Mouse (Mus musculus): ENCODE measurements at regions not wholly inside any gene's neighbourhood (a gene's known extent, or its start where the extent isn't known, plus 50 kb on each side); places are given as distances from the start of the nearest gene placed in this dataset.
A peak's percentile ranks its signal among the peaks of the same experiment; 100 is the strongest.
"Not testable (repeated sequence)": the region's sequence is repeated elsewhere in the genome, so short reads cannot be mapped to it uniquely, and the experiment has no call there.

DNA sequence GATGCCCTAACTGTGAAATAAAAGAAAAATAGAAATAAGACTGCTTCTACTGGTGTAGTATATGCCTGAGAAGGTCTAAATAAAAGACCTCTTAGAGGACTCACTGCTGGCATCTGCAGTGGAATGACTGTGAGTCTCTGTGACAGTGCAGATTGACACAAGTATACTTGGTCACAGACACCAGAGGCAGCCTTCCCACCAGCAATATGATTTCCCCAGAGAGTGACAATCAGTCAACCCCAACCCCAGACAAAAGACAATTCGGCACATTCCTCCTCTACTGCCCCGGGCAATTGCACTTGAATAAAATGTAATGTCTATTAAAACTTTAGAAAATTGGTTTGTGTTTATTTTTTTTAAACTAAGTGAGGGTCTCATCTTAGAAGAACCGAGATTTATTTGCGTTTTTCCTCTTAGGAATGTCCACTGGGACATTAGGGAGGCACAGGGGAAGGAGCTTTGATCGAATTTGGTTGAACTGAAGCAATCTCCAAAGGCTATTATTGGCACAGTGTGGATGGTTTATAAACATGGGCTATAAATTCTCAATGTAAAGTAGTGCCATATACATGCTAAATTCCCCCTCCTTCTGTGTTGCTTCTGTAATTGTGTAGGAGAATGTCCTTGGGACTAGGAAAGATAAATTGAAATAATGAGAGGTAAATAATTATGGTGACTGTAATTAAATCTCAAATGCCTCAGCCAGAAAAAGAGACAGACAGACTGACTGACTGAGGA is 123.0 kb upstream of the Lnx1 start:
- no peak for DNase-seq

DNA sequence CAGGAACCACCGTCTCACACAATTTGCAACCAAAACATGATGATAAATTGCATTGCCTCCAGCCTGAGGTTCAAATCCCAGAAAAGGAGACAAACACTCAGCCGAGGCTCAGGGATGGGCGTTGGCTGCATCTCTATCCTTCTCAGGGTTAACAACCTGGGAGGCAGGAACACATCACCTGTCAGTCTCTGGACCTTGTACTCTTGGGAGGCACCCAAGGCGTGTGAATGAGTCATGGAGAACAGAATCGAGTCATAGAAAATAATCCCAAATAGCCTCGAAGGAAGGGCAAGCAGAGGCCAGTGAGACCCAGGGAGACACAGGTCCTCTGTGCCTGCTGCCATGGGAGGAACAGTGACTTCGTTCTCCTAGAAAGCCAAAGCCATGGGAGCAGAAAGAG is 121.0 kb upstream of the Lnx1 start:
- DNase-seq = no peak

DNA sequence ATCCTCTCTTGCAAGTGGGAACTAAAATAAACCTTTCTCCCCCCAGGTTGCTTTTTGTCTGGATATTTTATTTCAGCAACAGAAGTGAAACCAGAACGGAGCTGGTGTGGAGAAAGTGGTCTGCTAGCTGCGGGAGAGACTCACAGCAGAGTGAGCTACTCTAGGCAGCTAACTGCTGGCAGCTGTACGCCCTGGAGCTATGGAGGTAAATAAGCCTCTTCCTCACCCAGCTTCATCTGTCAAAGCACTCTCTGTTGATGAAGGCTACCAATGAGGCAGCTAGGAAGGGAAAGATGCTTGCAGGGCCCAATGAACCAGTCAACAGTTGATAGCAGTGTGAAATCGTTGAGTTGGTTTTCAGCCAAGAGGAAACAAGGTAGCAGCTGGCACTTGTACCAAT is 119.3 kb upstream of the Lnx1 start:
- DNase-seq = no peak

DNA sequence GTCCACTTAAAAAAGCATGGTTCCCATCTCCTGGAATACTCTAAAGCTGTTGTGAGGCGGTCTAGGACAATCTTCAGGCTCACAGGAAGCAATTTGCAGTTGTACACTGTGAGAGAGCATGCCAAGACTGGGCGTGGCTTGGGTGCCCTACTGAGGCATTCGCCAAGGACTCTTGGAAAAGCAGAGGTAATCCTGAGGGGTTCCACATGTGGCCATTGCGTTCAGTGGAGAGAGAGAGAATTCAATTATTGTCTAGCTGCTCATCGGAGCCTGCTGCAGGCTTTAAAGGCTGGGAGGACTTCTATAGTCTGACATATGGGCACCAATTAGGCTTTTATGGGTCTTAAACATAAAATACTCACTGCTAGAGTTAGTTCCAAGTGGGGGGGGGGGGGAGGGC is 113.8 kb upstream of the Lnx1 start:
- DNase-seq = peak; percentile 51

DNA sequence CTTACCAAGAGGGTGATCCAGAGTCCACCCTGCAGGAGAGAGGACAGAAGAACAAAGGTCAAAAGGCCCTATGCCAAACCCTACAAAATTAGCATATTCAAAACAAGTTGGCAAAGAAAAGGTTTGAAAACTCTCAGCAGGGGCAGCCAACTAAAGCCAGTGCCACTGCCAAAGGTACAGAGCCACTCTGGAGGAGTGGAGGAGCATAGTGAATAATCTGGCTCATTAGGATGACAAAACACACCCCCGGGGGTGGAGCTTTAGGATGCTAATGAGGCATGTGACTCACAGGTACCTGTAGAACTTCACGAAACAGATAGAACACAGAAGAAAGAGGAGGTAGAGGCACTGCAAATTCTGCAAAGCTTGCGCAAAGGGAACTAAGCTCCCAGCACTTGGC is 110.7 kb upstream of the Lnx1 start:
- no peak for DNase-seq

DNA sequence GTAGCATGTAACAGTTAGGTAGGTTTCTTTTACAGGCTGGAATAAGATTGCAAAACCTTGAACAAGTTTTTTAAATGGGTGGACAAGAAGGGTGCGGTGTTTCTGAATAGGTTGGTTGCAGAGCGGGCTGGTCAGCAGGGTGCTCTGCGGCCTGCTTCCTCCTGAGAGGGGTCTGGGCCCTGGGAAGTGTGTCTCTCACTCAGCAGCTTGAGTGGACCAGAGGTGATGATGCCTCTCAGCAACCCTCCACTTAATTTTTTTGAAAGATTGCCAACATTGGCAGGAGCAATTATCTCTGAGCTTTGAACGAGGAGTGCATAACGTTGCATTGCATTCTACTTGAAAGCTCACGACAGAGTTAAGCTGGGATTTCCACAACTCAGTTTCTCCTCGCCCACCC is 108.3 kb upstream of the Lnx1 start:
- no peak for DNase-seq

DNA sequence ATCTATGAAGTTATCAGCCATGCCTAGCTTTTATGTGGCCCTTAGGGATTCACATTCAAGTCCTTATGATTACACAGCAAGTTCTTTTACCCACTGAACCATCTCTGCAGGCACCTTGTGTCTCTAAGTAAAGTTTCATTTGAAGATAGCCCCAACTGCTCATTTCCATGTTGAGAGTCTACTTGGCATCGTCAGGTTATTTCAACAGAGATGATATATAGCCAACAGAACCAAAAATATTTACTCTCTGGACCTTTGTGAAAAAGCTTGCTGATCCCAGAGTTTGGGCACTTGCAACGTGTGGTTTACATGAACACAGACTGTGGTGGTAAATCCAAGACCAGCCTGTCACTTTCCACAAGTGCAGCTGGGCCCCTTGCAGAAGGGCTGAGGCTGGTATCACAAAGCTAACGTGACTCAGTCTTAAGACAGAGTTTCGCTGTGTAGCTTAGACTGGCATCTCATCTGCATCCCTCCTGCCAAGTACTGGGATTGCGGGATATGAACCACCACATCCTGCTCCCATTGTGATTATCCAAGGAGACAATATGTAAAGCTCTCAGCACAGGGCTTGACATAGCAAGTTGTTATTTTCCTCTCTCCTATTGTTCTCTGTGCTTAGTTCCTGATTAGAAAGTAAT is 105.0 kb upstream of the Lnx1 start:
- DNase-seq = no peak

DNA sequence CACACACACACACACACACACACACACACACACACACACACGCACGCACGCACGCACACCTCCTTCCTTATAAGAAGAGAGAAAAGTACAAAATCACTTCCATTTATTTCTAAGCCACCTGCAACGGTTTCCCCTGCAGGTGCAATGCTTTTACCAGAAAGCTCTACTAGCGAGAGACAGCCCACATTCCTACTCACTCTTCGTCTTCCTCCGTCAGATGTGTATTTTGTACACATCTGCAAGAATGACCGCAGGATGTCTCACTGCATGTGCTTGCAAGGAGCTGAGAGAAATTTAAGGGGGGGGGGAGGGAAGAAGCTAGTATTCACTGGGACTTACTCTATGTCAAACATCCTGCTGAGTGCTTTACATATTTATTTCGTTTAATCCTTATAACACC is 99.2 kb upstream of the Lnx1 start:
- DNase-seq = no peak

DNA sequence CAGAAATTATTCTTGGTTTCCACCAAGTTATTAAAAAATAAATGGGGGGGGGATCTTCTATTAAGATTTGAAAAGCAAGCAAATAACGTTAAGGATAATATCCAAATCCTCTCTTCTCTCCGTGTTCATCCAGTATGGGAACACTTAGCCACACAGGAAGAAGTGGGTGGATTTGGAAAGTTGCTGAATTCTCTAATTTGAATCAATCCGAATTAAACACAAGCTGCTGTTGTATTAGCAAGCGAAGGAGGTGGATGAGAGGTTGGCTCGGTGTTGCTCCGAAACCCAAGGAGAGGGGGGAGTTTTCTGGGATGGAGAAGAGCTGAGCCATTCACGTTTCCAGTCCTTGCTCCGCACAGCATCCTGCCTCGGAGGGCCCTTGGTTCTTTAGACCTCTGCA is 97.6 kb upstream of the Lnx1 start:
- no peak for DNase-seq

DNA sequence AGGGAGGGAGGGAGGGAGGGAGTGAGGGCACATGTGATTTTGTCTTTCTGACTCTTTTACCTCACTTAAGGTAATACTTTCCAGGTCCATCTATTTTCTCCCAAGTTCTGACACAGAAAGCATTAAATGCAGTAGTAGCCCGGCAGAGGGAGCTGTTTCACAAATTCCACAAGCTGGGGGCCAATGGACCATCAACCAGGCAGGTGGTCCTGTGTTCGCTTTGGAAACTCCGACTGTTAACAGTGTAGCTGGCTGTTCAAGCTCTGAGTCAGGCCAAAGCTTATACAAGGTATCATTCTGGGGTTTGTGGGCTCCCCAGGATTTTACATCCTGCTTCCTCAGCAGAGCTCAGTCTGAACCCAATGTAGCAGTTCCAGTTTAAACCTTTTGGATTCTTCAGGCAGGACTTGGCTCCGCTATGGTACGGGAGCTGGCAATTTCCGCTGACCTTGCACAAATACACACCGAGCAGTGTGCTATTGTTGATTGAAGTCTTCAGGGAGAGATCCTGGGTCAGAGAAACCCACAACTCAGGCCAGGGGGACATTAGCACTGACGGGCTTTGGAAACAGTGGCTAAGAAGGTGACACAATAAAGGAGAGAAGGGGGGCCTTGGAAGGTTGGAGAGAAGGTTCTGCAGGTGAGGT is 93.8 kb upstream of the Lnx1 start:
- DNase-seq = peak; percentile 83

DNA sequence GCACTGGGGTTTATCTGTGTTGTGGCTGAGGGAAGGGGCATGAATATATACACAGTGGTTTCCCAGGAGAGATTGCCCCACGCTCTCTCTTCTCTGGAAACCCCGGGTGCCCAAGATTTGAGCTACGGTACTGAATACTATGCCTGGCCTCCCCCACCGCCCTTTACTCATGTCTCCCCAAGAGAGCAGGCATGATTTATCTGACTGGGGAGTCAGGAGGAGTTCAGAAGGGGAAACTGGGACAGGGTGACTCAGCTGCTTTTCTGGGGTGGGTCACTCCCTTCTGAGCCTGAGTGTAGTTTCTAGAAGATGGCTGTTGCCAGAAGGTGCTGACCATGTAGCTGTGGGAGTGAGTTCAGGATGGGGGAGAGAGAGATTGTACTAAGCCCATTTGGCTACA is 92.0 kb upstream of the Lnx1 start:
- DNase-seq = no peak

DNA sequence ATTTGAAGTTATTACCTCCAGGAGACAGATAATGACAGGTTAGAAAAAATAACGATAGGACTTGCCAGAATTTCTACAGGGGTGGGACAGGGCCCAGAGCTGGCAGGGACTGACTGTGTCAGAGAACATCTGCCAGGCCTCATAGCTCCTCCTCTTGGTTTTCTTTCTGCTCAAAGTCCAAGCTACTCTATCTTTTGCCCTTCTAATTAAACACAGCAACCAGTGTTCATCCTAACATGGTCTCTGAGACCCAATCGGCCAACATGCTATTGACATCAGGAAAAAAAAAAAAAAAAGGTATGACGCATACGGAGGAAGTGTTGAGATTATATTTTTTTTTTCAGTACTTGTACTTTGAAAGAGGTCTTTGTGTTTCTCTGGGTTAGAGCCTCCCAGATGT is 90.7 kb upstream of the Lnx1 start:
- DNase-seq = no peak

DNA sequence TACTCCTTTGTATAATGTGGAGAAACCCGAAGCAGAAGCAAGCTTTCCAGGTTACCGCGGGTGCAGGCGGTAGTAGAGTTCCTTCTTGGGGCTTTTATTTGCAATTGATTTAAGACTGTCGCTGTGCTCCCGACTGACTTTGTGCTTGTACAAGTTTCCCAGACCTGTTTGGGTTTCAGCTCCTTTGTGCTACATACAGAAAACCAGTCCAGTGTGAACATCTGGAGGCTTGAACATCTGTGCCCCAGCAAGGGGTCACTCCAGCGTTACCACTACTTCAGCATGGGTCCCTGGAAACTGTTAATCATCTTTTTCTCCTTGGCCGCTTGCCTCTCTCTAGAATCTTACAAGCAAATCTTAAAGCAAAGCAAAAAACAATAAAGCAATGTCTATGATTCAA is 90.2 kb upstream of the Lnx1 start:
- DNase-seq = no peak

DNA sequence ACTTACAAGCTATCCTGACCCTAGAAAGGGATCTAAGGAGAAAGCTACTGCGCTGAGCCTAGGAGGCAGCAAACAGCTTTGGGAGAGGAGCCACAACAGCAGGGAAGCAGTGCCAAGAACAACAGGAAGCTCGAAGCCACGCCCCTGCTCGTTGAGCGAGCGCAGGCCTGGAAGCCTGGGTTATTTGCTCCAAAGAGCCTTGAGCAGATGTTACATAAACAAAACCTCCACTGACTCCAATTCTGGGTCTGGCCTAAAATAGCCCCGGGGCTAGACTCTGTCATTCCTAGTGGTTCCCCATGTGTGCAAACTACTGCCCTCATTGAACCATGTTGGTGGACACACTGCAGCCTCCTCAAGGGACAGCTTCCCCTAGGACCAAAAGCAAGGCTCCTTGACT is 89.6 kb upstream of the Lnx1 start:
- peak; percentile 76 for DNase-seq

DNA sequence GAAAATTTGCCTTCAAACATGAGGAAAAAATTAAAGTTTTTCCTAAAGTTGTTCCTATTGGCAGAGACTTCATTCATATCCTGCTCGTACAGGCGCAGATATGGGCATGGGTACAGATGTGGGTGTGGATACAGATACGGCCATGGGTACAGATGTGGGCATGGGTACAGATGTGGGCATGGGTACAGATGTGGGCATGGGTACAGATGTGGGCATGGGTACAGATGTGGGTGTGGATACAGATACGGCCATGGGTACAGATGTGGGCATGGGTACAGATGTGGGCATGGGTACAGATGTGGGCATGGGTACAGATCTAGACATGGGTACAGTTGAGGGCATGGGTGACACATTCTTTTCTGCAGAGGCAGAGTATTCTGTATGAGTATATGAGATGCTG is 87.8 kb upstream of the Lnx1 start:
- DNase-seq = not testable (repeated sequence)

DNA sequence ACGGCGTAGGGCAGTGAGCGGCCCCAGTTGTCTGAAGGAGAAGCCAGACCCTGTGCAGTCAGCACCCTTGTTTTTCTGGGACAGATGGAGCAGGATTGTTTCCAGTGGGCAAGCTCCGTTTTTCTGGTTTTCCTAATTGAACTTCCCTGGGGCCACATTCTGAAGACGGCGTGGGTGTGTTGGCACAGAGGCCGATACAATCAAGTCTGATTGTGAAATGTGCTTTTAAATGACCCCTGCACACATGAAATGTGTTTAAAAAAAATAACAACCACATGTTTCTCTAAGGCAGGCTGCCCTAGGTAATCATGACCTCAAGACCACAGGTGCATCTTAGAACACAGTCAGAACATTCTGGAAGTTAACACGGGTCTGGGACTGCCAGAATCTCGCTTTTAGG is 81.2 kb upstream of the Lnx1 start:
- DNase-seq = no peak

DNA sequence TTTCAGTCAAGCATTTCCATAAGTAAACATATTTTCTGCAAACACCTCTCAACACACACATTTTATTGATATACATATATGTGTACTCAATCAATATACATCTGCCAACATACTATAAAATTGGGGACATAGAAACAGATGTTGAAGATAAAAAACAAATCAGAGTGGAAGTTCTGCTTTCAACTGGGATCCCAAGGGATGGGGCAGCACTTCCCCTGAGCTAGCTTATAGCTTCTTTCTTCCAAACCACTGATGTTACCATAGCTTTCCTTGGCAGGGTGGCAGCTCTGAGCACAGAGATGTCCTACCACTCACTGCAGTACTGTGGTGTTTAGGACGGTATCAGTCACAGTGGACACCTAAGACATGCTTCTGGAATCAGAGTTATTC is 75.4 kb upstream of the Lnx1 start:
- DNase-seq = no peak

DNA sequence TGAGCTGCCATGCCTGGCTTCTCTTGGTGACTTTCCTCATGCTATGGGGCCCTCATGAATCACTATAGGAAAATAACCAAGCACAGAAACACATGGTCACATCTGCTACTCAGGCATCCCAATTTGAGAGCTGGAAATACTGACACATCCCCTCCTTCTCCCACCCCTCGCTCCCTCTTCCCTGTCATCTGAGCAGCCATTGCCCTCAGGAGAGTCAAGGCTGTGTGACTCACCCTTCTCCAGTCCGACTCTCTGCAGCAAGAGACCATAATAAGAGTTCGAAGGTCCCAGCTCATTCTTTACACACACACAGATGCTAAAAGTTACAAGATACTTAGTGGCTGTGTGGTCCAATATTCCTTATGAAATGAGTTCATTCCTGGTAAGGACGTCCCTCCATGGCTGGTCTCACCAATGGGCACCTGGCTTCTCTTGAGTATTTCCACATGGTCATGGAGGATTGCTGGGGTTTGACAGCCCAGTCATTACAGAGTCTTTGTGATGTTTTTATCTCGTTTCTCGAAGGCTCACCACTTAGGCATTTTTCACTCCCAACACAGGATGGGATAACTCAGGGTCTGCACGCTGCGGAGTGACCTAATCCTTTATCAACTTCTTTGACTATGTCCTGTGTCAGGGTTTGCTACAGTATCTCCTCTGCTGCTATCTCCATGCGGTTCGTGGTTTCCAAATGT is 74.8 kb upstream of the Lnx1 start:
- no peak for DNase-seq

DNA sequence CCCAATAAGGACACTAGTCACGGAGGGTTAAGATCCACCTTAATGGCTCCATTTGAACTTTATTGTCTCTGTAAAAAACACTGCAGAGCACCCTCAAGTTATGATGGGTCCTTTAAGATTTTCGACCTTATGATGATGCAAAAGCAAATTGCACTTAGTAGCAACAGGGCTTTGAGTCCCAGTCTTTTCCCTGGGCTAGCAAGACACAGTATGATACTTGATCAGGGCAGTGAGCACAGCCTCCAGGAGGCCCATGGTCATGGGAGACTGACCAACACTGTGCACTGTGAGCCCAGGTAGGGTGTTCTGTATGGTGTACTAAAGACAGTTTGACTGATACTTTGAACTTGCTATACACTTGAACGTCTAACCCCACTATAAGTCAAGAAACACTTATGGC is 73.4 kb upstream of the Lnx1 start:
- DNase-seq = no peak

DNA sequence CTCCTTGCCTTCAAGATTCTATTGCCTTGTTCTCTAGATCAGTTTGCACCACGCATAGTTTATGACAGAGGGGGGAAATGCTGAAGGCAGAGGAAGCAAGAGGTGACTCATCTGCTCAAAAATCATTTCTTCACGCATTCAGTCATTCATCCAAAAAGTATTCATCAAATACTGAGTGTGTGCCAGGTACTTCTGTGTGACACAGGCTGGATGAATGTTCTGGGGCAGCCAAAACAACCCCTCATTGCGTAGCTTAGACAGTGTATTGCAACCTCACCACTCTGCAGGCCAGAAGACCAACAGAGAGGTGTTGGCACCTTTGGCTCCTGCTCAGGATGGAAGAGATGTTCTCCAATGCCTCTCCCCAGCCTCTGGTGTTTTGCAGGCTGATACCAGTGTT is 72.9 kb upstream of the Lnx1 start:
- DNase-seq = no peak

DNA sequence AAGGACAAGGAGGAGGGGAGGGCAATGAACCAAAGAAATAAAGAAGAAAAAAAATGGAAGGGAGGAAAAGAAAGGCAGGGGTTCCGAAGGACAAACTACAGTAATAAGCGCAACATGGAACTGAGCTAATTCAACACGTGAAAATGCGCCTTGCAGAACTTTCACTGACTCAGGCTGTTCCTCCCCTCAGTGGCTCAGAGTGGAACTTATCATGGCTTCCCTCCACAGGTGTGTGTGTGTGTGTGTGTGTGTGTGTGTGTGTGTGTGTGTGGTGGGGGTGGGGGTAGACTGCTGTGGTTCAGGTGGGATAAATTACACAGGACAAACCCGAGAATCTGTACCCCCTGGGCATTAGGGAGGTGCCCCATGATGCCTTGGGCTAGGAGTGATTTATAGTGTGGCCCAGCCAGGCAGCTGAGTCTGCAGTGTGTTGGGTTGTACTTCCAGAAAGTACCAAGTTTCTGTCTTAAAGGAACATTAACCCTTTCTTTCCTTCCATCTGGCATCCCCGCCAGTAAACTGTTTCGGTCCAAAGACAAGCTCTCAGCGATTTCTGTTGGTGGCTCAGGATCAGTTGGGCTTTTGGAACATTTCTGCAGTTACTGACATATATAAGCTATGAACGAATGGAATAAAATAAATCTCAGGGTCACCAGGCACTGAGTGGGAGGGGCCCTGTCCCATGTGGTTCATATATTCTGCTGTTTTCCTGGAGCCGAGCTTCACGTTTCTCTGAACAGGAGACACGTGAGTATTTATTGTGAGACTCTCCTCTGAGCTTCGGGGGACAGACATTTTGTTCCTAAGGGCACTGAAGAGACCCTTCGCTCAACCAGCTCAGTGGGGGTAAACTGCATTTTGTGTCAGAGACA is 71.1 kb upstream of the Lnx1 start:
- no peak for DNase-seq

DNA sequence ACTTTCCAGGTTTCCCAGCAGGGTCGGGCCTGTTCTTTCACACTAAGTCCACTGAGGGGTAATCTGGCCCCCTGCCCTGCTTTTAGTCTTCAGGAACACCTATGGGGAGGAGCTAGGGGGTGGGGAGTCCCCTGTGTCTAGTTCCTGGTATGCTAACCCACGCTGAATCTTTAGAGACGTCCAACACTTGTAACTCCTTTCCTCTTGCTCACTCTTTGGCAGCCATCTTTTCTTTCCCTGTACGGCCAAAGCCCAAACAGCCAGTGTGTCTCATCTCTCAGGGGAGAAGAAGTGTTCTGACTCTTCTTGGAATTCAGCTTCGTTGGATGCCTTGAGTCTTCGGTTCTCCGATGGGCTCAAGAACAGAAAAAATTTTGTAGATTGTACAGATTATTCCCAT is 68.4 kb upstream of the Lnx1 start:
- no peak for DNase-seq

DNA sequence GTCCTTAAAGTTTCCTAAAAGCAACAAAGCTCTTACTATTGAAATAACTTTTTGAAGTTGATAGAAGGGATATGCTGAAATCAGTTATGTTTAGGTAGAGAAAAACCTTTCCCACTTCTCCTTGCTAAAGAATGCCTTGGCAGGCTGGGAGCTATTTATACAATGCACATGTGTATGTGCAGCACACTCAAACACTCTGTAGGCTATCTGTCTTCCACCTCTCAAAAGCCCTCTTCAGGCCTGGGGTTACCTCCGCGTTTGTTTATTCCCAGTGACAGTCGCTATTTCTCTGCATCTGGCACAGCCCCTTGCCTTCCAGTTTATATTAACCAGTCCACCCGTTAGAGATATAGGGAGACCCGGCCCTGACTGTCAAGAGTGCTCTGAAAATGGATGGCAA is 66.3 kb upstream of the Lnx1 start:
- DNase-seq = no peak
